Mouse (Mus musculus): ENCODE measurements around the gene Gm5129. TPM values are rescaled to one million over a fixed set of nuclear protein-coding genes. Genes with fewer than 3 reads are reported as not detected.
A peak's percentile ranks its signal among the peaks of the same experiment; 100 is the strongest.
"Not testable (repeated sequence)": the region's sequence is repeated elsewhere in the genome, so short reads cannot be mapped to it uniquely, and the experiment has no call there.

Gene Gm5129
- total RNA-seq, 1 experiment from 2014 or later = 5.1 TPM

- ATAC-seq (replicated peaks; ENCODE audit: low read depth, poor library complexity, severe bottlenecking) = no peak
These were observed 765 bp downstream of the Gm5129 start for GRCm38 (mm10) chr5:29734831-29735510.

- ATAC-seq (replicated peaks; ENCODE audit: low read depth, poor library complexity, severe bottlenecking) = not testable (repeated sequence)
These were observed 9.7 kb downstream of the Gm5129 start for GRCm38 (mm10) chr5:29726070-29726469.

DNA sequence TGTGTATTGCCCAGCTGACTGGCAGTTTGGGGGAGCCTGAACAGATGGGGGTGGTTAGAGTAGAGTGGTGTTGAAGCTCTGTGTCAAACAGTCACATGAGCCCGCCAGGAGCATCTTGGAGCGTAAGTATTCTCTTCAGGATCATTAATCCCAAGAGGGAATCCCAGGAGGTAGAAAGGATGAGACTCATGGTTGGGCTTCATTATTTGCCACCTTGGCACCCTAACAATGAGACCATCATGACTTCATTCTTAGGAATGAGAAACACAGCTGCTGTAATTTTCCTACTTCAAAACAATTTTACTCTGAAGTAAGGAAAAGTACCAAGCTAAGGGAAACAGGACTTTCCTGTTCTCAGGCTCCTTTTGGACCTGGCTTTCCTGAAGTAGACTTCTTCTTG is 10.4 kb downstream of the Gm5129 start:
- ATAC-seq (replicated peaks; ENCODE audit: low read depth, poor library complexity, severe bottlenecking) = no peak

GRCm38 (mm10) chr5:29721159-29721558 is 14.6 kb downstream of the Gm5129 start:
- no peak for ATAC-seq (replicated peaks; ENCODE audit: low read depth, poor library complexity, severe bottlenecking)

DNA sequence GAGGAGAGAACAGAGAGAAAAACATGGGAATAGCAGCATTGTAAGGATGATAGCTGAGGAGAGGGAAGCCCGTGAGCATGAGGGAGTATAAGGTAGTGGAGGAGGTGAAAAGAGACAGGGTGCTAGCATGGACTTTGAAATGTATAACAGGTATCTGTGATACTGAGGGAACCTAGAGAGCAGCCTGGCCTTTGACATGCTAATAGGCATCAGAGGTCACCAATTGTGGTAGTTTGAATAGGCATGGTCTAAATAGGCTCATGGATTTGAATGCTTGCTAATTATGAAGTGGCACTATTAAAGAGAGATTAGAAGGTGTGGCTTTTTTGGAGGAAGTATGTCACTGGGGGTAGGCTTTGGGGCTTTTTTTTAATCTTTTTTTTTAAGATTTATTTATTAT is 22.8 kb downstream of the Gm5129 start:
- no peak for ATAC-seq (replicated peaks; ENCODE audit: low read depth, poor library complexity, severe bottlenecking)

DNA sequence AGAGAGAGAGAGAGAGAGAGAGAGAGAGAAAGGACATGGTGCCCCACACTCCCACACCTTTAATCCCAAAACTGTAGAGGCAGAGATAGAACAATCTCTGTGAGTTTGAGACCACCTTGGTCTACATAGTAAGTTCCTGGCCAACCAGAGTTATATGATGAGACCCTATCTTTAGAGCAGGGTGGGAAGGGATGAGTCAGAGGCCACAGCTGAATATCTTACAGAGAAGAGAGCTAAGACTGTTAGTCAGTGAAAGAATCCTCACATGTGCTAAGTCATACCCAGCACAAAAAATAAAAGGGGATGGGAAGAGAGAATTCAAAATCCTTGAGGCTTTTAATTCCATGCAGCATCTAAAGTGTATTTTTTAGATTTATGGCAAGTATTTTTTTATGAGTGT is 24.1 kb downstream of the Gm5129 start:
- ATAC-seq (replicated peaks; ENCODE audit: low read depth, poor library complexity, severe bottlenecking) = no peak

DNA sequence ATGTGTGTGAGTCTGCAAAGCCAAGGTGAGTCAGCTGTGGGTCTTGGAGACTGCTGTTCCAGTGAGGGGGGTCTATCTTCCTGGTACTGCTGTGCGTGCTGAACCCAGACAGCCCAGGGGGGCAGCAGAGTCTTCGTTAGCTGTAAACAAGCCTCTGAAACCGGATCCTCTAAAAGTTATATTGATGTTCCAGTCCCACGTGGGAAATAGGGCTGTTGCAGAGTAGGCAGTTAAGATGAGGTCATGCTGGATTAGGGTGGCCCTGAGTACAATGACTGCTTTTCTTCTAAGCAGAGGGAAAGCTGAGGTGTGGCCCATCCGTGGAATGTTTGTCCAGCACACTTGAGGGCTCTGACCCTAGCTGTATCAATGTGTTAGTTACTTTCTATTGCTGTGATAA is 27.5 kb downstream of the Gm5129 start:
- ATAC-seq (replicated peaks; ENCODE audit: low read depth, poor library complexity, severe bottlenecking) = no peak

DNA sequence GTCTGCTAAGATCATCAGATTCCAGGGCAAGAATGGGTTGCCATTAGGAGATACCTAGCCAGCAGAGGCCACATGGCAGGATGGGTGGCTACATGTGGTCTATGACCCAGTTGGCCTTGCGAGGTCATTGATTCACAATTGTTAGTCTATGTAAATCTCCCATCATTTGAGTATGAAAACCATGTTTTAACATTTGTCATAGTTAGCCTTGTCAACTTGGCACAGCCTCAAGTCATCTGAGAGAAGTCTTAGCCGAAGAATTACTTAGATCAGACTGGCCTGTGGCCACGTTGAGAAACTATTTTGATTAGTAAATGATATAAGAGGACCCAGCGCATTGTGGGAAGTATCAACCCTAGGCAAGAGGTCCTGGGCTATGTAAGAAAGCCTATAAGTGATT is 28.5 kb downstream of the Gm5129 start:
- no peak for ATAC-seq (replicated peaks; ENCODE audit: low read depth, poor library complexity, severe bottlenecking)

DNA sequence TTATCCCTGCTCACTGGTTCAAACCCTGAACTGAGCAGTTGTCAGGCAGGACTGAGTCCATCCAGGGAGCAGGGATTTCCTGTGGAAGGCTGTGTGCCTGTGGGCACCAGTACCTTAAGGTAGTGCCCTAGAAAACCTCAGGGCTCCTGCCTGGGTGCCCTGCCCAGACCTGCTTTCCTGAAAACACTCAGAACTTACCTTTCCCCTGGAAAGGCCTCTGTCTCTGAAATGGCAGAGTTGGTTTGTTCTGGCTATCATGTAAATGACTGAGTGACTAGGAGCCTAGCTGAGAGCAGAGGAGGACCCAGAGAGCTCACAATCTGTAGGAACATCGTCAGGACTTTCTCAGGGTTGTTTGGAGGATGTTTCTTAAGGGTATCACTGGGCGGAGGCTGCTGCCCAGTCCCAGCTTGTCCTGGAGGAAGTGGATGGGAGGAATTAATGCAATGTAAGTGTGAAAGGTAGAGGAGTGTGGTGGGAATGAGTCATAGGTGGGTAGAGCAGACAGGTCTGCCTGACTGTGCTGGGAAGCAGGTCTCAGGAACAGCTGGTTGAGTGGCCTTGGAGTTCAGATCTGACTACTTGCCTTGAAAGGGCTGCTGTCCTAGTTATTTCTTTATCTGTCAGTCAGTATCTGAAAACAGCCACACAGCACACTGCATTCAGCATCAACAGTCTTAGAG is 36.1 kb downstream of the Gm5129 start:
- ATAC-seq (replicated peaks; ENCODE audit: low read depth, poor library complexity, severe bottlenecking) = no peak

GRCm38 (mm10) chr5:29698493-29698892 is 37.2 kb downstream of the Gm5129 start:
- ATAC-seq (replicated peaks; ENCODE audit: low read depth, poor library complexity, severe bottlenecking) = no peak

- no peak for ATAC-seq (replicated peaks; ENCODE audit: low read depth, poor library complexity, severe bottlenecking)
These were observed 47.4 kb downstream of the Gm5129 start for GRCm38 (mm10) chr5:29688352-29688751.

- ATAC-seq (replicated peaks; ENCODE audit: low read depth, poor library complexity, severe bottlenecking) = peak; percentile 73
These were observed 48.1 kb downstream of the Gm5129 start for GRCm38 (mm10) chr5:29687671-29688070.

Other genes with a start within 250 kb of the Gm5129 start
- 33.4 and 47.7 TPM in 2 replicates for gene Ube3c, start 166.7 kb downstream of the Gm5129 start, total RNA-seq (2017)
- gene Dnajb6, start 248 bp downstream of the Gm5129 start, total RNA-seq (2017) = 148 and 155 TPM in 2 replicates